Mouse (Mus musculus): ENCODE results near the gene Uckl1.

- TF ChIP-seq CTCF (IDR thresholded peaks at IDR 0.05; ENCODE audit: borderline replicate concordance, insufficient read depth, low read length) (no peak), POLR2A (IDR thresholded peaks at IDR 0.05; ENCODE audit: low read depth, low read length) (peak; percentile 80)
Observed at GRCm38 (mm10) chr2:181520118-181520935, 64.4 kb downstream of the Uckl1 start, which contains the start of gene Dnajc5.

Data from embryonic fibroblast, embryonic 13.5 days (primary cell).